Mouse (Mus musculus) stomach, adult 2 months (tissue): ENCODE data around the gene Olfr1221. TPM values are rescaled to one million over a fixed set of nuclear protein-coding genes. Genes with fewer than 3 reads are reported as not detected.

Experiments
- polyA plus RNA-seq: library from polyadenylated mRNA; depleted of rRNA; stranded (reverse); fragments of >200 nt; gene quantifications from 2 replicates; pipeline ENCODE4 v1.2.3, GENCODE M21; 2012; rRNA removed

Olfr1221 gene
- not detected in 2 replicates for polyA plus RNA-seq

GRCm38 (mm10) chr2:89117183-89117582 lies at the start of gene Olfr1221:
Olfr1221 (minus strand) TSS chr2:89117283.

DNA sequence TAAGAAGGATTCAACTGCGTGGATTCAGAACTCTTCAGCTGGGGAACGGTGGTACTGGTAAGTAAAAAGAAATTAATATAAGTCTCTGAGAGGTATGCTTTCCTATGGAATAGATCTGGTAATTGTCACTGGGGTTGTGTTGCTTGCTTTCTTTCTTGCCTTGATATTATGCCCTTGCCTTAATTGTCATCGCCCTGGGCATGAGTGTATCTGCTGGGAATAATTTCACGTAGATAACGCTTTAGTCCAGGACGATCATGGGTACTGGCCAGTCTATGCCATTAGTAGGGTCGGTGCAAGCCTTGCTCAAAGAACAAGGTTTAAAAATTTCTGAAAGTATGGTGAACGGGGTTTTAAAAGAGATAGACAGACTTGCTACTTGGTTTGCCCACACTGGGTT lies 46.9 kb upstream of the Olfr1221 start, which contains the start of gene Olfr1224-ps1:
Olfr1224-ps1 (minus strand) TSS at position 101 of the 400 bp plus-strand sequence.

GRCm38 (mm10) chr2:89151460-89151859 lies 34.4 kb upstream of the Olfr1221 start, which contains the start of gene Olfr1223:
Olfr1223 (minus strand) TSS chr2:89151560.

DNA sequence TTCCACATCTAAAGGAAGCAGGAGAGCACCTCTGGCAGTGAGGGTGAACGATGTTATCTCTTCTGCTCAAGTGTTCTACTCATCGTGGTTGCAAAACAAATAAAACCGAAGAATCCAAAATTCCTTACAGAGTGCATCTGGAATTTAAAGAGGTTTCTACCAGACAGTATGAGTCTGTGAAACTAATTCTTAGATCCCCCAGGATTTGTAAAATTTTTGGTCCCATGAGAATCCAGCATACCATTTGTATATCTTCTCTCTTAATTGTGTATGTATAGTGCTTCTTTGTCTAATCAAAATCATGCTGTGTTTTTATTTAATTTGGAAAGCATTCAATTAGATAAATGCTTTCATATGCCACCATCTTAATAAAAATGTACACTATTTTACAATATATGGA lies 15.9 kb upstream of the Olfr1221 start, which contains the start of gene Olfr1222:
Olfr1222 (minus strand) TSS at position 101 of the 400 bp plus-strand sequence.

GRCm38 (mm10) chr2:89106735-89107134 lies 10.3 kb downstream of the Olfr1221 start, which contains the start of gene Olfr1220:
Olfr1220 (minus strand) TSS chr2:89106835.

DNA sequence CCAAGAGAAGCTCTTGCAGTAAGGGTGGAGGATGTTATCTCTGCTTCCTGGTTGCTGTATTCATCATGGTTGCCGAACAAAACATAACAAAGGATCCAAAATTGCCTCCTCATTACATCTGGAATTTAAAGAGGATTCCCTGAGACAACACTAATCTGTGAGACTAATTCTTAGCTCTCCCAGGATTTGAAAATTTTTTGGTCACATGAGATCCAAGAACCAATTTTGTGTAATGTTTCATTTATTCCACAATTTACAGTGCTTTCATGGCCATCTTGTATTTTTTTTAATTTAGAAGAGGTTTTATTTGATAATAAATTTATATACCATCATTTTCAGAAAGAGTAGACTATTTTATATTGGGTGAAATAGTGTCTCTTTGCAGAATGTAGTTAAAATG lies 33.7 kb downstream of the Olfr1221 start, which contains the start of gene Olfr1219:
Olfr1219 (minus strand) TSS at position 101 of the 400 bp plus-strand sequence.

DNA sequence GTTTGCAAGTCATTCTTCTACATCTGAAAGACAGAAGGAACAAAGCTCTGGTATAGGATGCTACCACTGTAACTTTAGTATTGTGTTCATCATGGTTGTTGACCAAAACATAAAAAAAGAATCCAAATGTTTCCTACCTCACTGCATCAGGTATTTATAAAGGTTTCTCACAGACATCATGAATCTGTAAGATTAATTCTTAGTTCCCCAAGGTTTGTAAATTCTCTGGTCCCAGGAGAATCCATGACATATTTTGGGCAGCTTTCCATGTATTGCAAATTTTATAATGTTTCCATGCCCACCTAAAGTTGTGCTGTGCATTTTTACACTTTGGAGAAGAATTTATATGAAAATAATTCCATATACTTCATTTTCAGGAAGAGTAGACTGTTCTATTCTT lies 56.0 kb downstream of the Olfr1221 start, which contains the start of gene Olfr1218:
Olfr1218 (minus strand) TSS at position 101 of the 400 bp plus-strand sequence.

Other genes with a start within 250 kb of the Olfr1221 start
- not detected in 2 replicates for gene Olfr1208, start 215.0 kb downstream of the Olfr1221 start, polyA plus RNA-seq
- not detected in 2 replicates for gene Olfr1209, start 202.1 kb downstream of the Olfr1221 start, polyA plus RNA-seq
- not detected in 2 replicates for gene Olfr1211, start 179.2 kb downstream of the Olfr1221 start, polyA plus RNA-seq
- gene Olfr1212, start 163.3 kb downstream of the Olfr1221 start, polyA plus RNA-seq = not detected in 2 replicates
- gene Gm13762, start 137.0 kb downstream of the Olfr1221 start, polyA plus RNA-seq = not detected in 2 replicates
- gene Olfr1214, start 124.6 kb downstream of the Olfr1221 start, polyA plus RNA-seq = not detected in 2 replicates
- gene Olfr1215, start 110.3 kb downstream of the Olfr1221 start, polyA plus RNA-seq = not detected in 2 replicates
- not detected in 2 replicates for gene Olfr1216, start 98.9 kb downstream of the Olfr1221 start, polyA plus RNA-seq
- not detected in 2 replicates for gene Olfr1217, start 85.2 kb downstream of the Olfr1221 start, polyA plus RNA-seq
- gene Olfr1218, start 56.1 kb downstream of the Olfr1221 start, polyA plus RNA-seq = not detected in 2 replicates
- not detected in 2 replicates for gene Olfr1219, start 33.8 kb downstream of the Olfr1221 start, polyA plus RNA-seq
- gene Olfr1220, start 10.4 kb downstream of the Olfr1221 start, polyA plus RNA-seq = not detected in 2 replicates
- gene Olfr1222, start 15.8 kb upstream of the Olfr1221 start, polyA plus RNA-seq = not detected in 2 replicates
- not detected in 2 replicates for gene Olfr1223, start 34.3 kb upstream of the Olfr1221 start, polyA plus RNA-seq
- not detected in 2 replicates for gene Olfr1224-ps1, start 46.8 kb upstream of the Olfr1221 start, polyA plus RNA-seq
- not detected in 2 replicates for gene Olfr1225, start 57.4 kb upstream of the Olfr1221 start, polyA plus RNA-seq
- gene Olfr1226, start 82.8 kb upstream of the Olfr1221 start, polyA plus RNA-seq = not detected in 2 replicates
- not detected in 2 replicates for gene Olfr1228, start 136.8 kb upstream of the Olfr1221 start, polyA plus RNA-seq
- gene Olfr1229, start 170.7 kb upstream of the Olfr1221 start, polyA plus RNA-seq = not detected in 2 replicates
- gene Olfr1230, start 180.0 kb upstream of the Olfr1221 start, polyA plus RNA-seq = not detected in 2 replicates
- not detected in 2 replicates for gene Olfr1231, start 189.8 kb upstream of the Olfr1221 start, polyA plus RNA-seq
- not detected in 2 replicates for gene Olfr1232, start 212.4 kb upstream of the Olfr1221 start, polyA plus RNA-seq
- gene Olfr1233, start 225.1 kb upstream of the Olfr1221 start, polyA plus RNA-seq = not detected in 2 replicates
- gene Olfr1234, start 247.6 kb upstream of the Olfr1221 start, polyA plus RNA-seq = not detected in 2 replicates